Mouse (Mus musculus) liver, embryonic 14.5 days (tissue): ENCODE measurements around the gene Efcc1.

Source experiments
- CTCF ChIP-seq: IDR thresholded peaks from 2 replicates; pipeline ENCODE4 v1.5.1; 2016; ENCODE audit warnings: antibody characterized with exemption, low read depth, control low read depth
- EP300 ChIP-seq: IDR thresholded peaks from 2 replicates; pipeline ENCODE4 v1.6.1; 2016; ENCODE audit warnings: antibody characterized with exemption, low read depth

DNA sequence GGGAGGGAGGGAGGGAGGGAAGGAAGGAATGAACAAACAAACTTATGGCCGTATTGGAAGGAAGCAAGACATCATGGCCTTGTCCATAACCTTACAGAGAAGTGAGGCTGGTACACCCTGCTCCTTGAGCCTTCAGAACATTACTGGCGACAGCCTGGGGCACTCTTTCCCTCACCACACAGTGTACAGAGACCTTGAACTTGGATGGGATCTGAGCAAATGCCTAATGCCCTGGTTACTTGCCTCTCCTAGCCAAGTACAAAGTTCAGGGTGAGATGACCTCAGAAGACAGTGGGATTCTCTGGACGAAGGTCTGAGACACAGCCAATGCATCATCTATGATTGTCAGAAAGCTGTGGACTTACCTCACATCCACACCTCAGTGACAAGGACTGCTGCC is 29.2 kb downstream of the Efcc1 start:
- TF ChIP-seq CTCF (no peak), EP300 (no peak)
